Mouse (Mus musculus): Measurements from ENCODE around the gene Vmn1r18.

DNA sequence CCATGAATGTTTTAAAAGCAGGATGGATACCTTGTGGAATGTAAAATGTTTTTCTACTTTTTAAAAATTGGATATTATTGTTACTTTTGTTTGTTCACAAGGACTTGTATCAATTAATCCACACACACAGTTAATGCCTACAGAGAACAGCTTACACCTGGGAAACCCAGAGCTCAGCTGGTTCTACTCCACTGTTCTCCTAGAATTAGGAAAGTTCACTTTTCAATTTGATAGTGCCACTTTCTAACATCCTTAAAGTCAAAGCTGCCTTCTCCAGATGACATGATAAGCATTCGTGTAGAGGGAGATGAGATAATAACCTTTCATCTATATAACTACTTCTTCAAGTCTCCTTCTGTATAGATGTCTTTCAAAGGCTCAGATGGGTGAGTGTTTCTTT lies 33.0 kb upstream of the Vmn1r18 start, which contains the start of gene Vmn1r20:
- no peak for TF ChIP-seq CTCF (IDR thresholded peaks at IDR 0.05; ENCODE audit: low read depth)
- no peak for TF ChIP-seq EP300 (IDR thresholded peaks at IDR 0.05; ENCODE audit: low read depth)
